Mouse (Mus musculus) liver, embryonic 13.5 days (tissue): ENCODE measurements around the gene Kif5a. TPM values are rescaled to one million over a fixed set of nuclear protein-coding genes. Genes with fewer than 3 reads are reported as not detected.
A peak's percentile ranks its signal among the peaks of the same experiment; 100 is the strongest.

ENCODE experiments used
- ATAC-seq: fragments of 200-750 bp; cut with Nextera tagmentation; 2 replicates; pipeline ENCODE4 v1.8.0; 2017; ENCODE audit warnings: low read depth, mild to moderate bottlenecking, moderate number of reproducible peaks, moderate library complexity
- DNase-seq: peaks from one replicate; pipeline ENCODE4 v3.0.0; 2022
- H3K27ac ChIP-seq: fragments of 300-500 bp; sonication (generic); 2 replicates; pipeline ENCODE4 v1.5.1; 2015; ENCODE audit warnings: moderate library complexity, mild to moderate bottlenecking, inconsistent platforms
- H3K27me3 ChIP-seq: fragments of 300-500 bp; sonication (generic); 2 replicates; pipeline ENCODE4 v1.6.1; 2015; ENCODE audit warnings: mild to moderate bottlenecking, inconsistent platforms
- H3K36me3 ChIP-seq: fragments of 300-500 bp; sonication (generic); 2 replicates; pipeline ENCODE4 v1.6.1; 2015; ENCODE audit warnings: mild to moderate bottlenecking, inconsistent platforms
- H3K4me1 ChIP-seq: fragments of 300-500 bp; sonication (generic); replicated peaks from 2 replicates; pipeline ENCODE4 v1.6.1; 2015; ENCODE audit warnings: inconsistent platforms
- H3K4me2 ChIP-seq: fragments of 300-500 bp; sonication (generic); 2 replicates; pipeline ENCODE4 v1.6.1; 2015; ENCODE audit warnings: inconsistent platforms, mild to moderate bottlenecking, moderate library complexity
- H3K4me3 ChIP-seq: fragments of 300-500 bp; sonication (generic); replicated peaks from 2 replicates; pipeline ENCODE4 v1.5.1; 2015; ENCODE audit warnings: mild to moderate bottlenecking, inconsistent platforms
- H3K9ac ChIP-seq: fragments of 300-500 bp; sonication (generic); 2 replicates; pipeline ENCODE4 v1.6.1; 2015; ENCODE audit warnings: mild to moderate bottlenecking, inconsistent platforms
- H3K9me3 ChIP-seq: fragments of 300-500 bp; sonication (generic); replicated peaks from 2 replicates; pipeline ENCODE4 v1.6.1; 2016; ENCODE audit warnings: inconsistent platforms
- WGBS: fragments of 180-500 bp; shearing (Covaris S2); methylation state at CpG from one replicate; pipeline ENCODE4 v1.1.7; 2015; ENCODE audit not compliant: insufficient replicate concordance; 5-methylcytosine and 5-hydroxymethylcytosine counted together
- polyA plus RNA-seq: library from polyadenylated mRNA; unstranded; fragments of >200 nt; fragmentation: Nextera tagmentation; extraction: Ambion mirVana; gene quantifications from 2 replicates; pipeline ENCODE4 v1.2.1, GENCODE M21; 2015

Gene Kif5a
- polyA plus RNA-seq, 1 experiment from 2014 or later: 0.14 TPM

- H3K4me2 ChIP-seq: peak overlapping the region; percentile 99
- ATAC-seq: peak; percentile 63
- peak overlapping the region; percentile 79 for H3K9ac ChIP-seq
- H3K4me3 ChIP-seq: peak overlapping the region; percentile 64
- WGBS: 1% methylated on average over 26 of the region's 26 CpGs
- peaks cover 7% of the 10 kb centered on the region for H3K27me3 ChIP-seq
- peak; percentile 68 for DNase-seq
- H3K36me3 ChIP-seq: peaks cover 10% of the 10 kb centered on the region; the same call in 1 of the 2 replicates
- no peaks in the 10 kb centered on the region for H3K9me3 ChIP-seq
- peaks cover 77% of the 10 kb centered on the region for H3K4me1 ChIP-seq
- peak overlapping the region; percentile 90 for H3K27ac ChIP-seq
Observed at GRCm38 (mm10) chr10:127189116-127189650, 74.0 kb downstream of the Kif5a start.

GRCm38 (mm10) chr10:127188465-127189115, 74.6 kb downstream of the Kif5a start:
- under 1% methylated on average over 44 of the region's 46 CpGs for WGBS
- DNase-seq: peak; percentile 53

DNA sequence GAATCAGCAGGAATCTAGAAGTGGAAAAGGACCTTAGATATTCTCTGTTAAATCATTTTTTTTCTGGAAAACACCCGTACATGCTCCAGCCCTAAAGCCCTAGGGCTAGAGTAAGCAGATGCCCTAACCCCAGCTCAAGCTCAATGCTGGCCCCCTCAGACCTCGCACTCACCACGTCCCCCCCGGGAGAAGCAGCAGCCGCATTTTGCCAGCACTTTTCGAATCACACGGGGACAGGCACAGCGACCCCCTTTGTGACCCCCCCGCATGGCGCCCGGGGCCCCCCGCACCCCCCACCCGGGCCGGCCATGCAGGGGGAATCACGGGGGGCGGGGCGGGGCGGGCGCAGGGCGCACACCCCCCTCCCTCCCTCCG, 75.1 kb downstream of the Kif5a start:
- 2% methylated on average over 21 of the region's 21 CpGs for WGBS

More at GRCm38 (mm10) chr10:127188465-127189115, 74.6 kb downstream of the Kif5a start:
- Histone ChIP-seq H3K9me3 (no peaks in the 10 kb centered on the region), H3K9ac (peak overlapping the region; percentile 79), H3K36me3 (peaks cover 10% of the 10 kb centered on the region; the same call in 1 of the 2 replicates), H3K27ac (peak overlapping the region; percentile 90), H3K4me3 (peak overlapping the region; percentile 64), H3K4me1 (peaks cover 78% of the 10 kb centered on the region), H3K4me2 (peak overlapping the region; percentile 99), H3K27me3 (peaks cover 13% of the 10 kb centered on the region)
- ATAC-seq: peak; percentile 59

DNA sequence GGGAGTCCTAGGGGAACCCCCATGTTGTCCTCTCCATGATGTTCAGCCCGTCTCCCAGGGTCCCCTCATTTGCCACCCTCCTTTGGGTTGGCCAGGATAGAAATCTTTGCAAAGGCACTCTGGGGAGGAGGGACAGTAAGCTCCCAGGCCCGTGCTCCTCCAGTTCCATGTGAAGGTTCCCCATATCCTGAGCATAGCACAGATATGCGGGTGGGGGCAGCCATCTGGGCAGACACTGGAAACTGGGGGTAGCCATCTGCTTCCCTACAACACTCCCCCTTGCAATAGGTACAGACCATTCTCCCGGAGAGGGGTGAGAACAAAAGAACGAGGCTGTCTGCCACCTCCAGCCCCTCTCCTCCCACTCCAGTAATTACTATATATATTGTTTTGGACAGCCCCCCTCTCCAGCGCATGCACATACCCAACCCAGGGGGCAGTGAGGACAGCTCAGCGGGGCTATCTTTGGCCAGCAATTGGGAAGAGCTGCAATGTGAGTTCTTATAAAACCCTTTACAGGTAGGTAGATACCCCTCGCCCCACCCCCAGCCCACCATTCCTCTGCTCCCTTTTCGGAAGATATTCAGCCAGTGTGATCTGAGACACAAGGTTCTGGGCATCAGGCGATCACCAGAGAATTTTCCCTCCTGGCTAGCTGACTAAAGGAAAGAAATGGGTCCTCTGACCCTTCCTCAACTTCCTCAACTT, 75.6 kb downstream of the Kif5a start:
- 61% methylated on average over 10 of the region's 10 CpGs for WGBS
- ATAC-seq (no peak), DNase-seq (no peak)
- Histone ChIP-seq H3K36me3 (peaks cover 3% of the 10 kb centered on the region; the same call in 1 of the 2 replicates), H3K4me1 (peaks cover 73% of the 10 kb centered on the region), H3K4me3 (peak overlapping the region; percentile 64), H3K9ac (peak overlapping the region; percentile 79), H3K4me2 (peak overlapping the region; percentile 99), H3K27me3 (peaks cover 24% of the 10 kb centered on the region), H3K27ac (no peak overlapping the region), H3K9me3 (no peaks in the 10 kb centered on the region)

More for the DNA sequence above, 75.1 kb downstream of the Kif5a start:
- Histone ChIP-seq H3K4me3 (peak overlapping the region; percentile 64), H3K4me2 (peak overlapping the region; percentile 99), H3K9me3 (no peaks in the 10 kb centered on the region), H3K9ac (peak overlapping the region; percentile 79), H3K36me3 (peaks cover 9% of the 10 kb centered on the region; the same call in 1 of the 2 replicates), H3K4me1 (peaks cover 78% of the 10 kb centered on the region), H3K27me3 (peaks cover 18% of the 10 kb centered on the region), H3K27ac (peak overlapping the region; percentile 90)
- DNase-seq (no peak), ATAC-seq (no peak)

DNA sequence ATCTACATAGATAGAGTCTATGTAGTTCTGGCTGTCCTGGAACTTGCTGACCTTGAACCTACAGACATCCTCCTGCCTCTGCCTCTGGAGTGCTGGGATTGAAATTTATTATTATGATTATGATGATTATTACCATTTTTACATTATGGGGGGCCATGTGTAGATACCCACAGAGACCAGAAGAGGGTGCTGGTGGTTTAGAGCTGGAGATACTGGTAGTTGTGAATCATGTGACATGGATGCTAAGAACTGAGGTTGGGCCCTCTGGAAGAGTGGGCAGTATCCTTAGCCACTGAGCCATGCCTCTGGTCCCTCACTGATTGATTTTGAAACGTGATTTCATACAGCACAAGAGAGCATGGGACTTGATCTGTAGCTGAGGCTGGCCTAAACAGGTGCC, 76.7 kb downstream of the Kif5a start:
- no peak for DNase-seq
- Histone ChIP-seq H3K4me2 (no peak overlapping the region), H3K36me3 (no peaks in the 10 kb centered on the region), H3K27ac (no peak overlapping the region), H3K9me3 (no peaks in the 10 kb centered on the region), H3K4me1 (peaks cover 64% of the 10 kb centered on the region), H3K9ac (no peak overlapping the region), H3K4me3 (no peak overlapping the region), H3K27me3 (peaks cover 34% of the 10 kb centered on the region)
- 68% methylated on average over 1 of the region's 1 CpGs for WGBS
- ATAC-seq: no peak

DNA sequence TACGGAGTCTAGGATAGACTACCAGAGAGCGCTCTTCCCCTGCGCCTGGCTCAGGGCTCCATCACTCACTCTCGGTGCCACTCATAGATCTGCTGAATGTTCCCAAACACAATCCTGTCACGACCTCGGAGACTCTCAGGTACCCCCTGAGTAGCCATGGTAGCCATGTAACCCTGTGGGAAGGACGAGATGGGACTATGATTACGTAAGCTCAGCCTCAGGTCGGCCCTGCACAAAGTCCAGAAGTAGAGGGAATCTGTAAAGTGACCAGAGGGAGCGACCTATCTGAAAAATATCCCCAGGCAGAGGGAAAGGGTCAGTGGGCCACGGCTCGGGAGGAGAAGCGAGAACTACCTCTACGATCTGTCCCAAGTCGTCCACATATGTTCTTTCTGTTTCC, 77.6 kb downstream of the Kif5a start:
- Histone ChIP-seq H3K4me1 (peaks cover 58% of the 10 kb centered on the region), H3K27ac (no peak overlapping the region), H3K36me3 (no peaks in the 10 kb centered on the region), H3K27me3 (peaks cover 44% of the 10 kb centered on the region), H3K9ac (no peak overlapping the region), H3K4me2 (no peak overlapping the region), H3K4me3 (no peak overlapping the region), H3K9me3 (no peaks in the 10 kb centered on the region)
- 75% methylated on average over 15 of the region's 15 CpGs for WGBS
- DNase-seq (no peak), ATAC-seq (no peak)

DNA sequence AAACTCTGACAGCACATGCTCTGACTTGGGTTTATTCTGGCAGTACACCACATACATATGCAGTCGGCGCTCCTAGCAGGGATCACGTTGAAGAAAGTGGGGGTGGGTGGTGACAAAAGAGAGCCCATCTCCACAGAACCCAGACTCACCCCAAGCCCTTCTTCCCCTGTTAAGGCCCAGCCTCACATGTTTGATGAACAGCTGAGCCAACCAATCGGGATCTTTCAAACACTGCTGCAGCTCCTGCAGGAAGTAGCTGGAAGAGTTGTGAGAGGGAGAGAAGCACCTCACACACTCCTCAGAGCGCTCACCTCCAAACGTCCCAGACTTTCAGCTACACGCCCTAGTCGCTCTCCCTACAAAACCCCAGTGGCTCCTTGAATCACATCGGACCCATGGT, 78.0 kb downstream of the Kif5a start:
- H3K4me3 ChIP-seq: no peak overlapping the region
- 71% methylated on average over 9 of the region's 9 CpGs for WGBS
- no peaks in the 10 kb centered on the region for H3K9me3 ChIP-seq
- peaks cover 58% of the 10 kb centered on the region for H3K4me1 ChIP-seq
- H3K9ac ChIP-seq: no peak overlapping the region
- no peak overlapping the region for H3K27ac ChIP-seq
- ATAC-seq (no peak), DNase-seq (no peak)
- H3K4me2 ChIP-seq: no peak overlapping the region
- no peaks in the 10 kb centered on the region for H3K36me3 ChIP-seq
- peaks cover 48% of the 10 kb centered on the region for H3K27me3 ChIP-seq

- Histone ChIP-seq H3K9me3 (no peaks in the 10 kb centered on the region), H3K9ac (no peak overlapping the region), H3K4me1 (peaks cover 57% of the 10 kb centered on the region), H3K27ac (no peak overlapping the region), H3K4me3 (peak overlapping the region; percentile 4; the same call in 1 of the 2 replicates), H3K36me3 (no peaks in the 10 kb centered on the region), H3K27me3 (peaks cover 61% of the 10 kb centered on the region), H3K4me2 (peak overlapping the region; percentile 38)
- WGBS: 19% methylated on average over 20 of the region's 20 CpGs
- DNase-seq (peak; percentile 49), ATAC-seq (peak; percentile 40)
Observed at GRCm38 (mm10) chr10:127183759-127184158, 79.4 kb downstream of the Kif5a start.

DNA sequence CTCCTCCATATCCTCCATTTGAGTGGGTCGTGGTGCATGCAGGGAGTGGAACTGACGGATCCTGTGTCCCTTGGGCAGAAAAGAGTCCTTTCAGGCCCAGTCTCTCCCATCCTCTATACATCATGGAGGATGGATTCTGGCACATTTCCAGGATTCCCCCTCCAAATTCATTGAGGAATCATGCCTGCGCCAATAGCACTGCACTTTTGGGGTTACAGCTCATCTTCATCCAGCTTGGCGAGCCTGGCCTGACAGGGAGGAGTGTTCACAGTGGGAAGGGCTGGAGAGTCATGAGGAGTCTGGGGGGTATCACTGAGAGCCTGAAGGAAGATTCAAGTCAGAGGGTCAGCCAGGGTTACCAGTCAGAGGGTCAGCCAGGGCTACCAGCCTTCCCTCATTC, 80.5 kb downstream of the Kif5a start:
- WGBS: 76% methylated on average over 4 of the region's 4 CpGs
- Histone ChIP-seq H3K9me3 (no peaks in the 10 kb centered on the region), H3K4me3 (no peak overlapping the region), H3K27me3 (peaks cover 73% of the 10 kb centered on the region), H3K9ac (no peak overlapping the region), H3K36me3 (no peaks in the 10 kb centered on the region), H3K4me2 (0 out of 2 replicates have a peak overlapping the region, but pooled peaks have one; percentile 38), H3K4me1 (peaks cover 57% of the 10 kb centered on the region), H3K27ac (no peak overlapping the region)
- ATAC-seq (no peak), DNase-seq (no peak)

DNA sequence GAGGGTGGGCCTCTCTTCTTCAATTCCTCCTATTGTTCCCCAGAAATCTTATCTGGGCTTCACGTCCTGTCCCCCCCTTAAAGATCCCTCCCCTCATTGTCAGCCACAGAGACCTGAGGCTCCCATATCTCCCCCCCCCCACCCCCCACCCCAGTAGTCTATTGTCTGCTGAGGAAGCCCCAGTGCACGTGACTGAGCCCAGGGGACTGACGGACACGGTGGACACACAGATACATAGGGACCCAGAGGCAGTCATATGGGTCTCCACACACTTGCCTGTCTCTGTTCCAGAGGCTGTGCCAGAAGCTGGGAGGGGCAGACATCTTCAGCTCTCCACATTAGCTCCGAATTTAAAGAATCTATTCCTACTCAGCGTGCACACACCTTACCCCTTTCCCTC, 81.6 kb downstream of the Kif5a start:
- H3K27ac ChIP-seq: no peak overlapping the region
- 40% methylated on average over 6 of the region's 6 CpGs for WGBS
- H3K36me3 ChIP-seq: no peaks in the 10 kb centered on the region
- H3K4me3 ChIP-seq: no peak overlapping the region
- H3K4me2 ChIP-seq: no peak overlapping the region
- no peaks in the 10 kb centered on the region for H3K9me3 ChIP-seq
- peaks cover 83% of the 10 kb centered on the region for H3K27me3 ChIP-seq
- no peak for ATAC-seq
- no peak overlapping the region for H3K9ac ChIP-seq
- peaks cover 62% of the 10 kb centered on the region for H3K4me1 ChIP-seq
- no peak for DNase-seq

DNA sequence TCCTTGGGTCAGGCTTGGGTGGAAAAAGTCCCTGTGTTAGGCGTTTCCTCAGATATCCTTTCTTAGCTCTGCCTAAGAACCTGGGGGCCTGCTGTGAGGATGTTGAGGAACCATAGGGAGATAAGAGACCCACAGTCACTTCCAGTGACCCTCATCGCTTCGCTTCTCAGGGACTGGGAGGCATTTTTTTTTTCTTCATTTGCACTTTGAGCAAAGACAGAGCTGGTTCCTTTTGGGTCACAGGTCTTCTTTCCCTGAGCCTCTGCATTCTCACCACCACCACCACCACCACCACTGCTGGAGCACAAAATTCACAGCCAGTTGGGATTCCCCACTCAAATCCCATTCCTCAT, 82.5 kb downstream of the Kif5a start:
- Histone ChIP-seq H3K9ac (no peak overlapping the region), H3K36me3 (no peaks in the 10 kb centered on the region), H3K9me3 (no peaks in the 10 kb centered on the region), H3K4me1 (peaks cover 61% of the 10 kb centered on the region), H3K27me3 (peaks cover 92% of the 10 kb centered on the region), H3K27ac (no peak overlapping the region; the same call in 1 of the 2 replicates), H3K4me3 (no peak overlapping the region), H3K4me2 (no peak overlapping the region; the same call in 1 of the 2 replicates)
- no peak for ATAC-seq
- 3% methylated on average over 3 of the region's 3 CpGs for WGBS
- DNase-seq: no peak
